Comparison of ENCODE assay signal across 9 mouse cellular contexts in the genomic region with DNA sequence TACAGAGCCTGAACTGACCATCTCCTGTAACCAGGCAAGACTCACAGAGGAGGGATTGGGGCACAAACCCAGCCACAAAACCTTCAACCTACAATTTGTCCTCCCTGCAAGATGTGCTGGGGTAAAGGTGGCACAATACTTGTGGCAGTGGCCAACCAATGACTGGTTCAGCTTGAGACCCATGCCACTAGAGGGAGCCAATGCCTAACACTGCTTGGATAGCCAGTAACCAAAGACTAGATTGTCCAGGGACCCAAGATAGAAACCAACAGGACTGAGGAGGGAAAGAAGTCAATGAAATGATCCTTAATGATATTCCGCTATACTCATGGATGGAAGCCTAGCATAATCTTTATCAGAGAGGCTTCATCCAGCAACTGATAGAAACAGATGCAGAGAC. TPM values are rescaled to one million over a fixed set of nuclear protein-coding genes. Genes with fewer than 3 reads are reported as not detected.
DNase-seq lines count a peak whose midpoint lies in the region; ATAC-seq and TF ChIP-seq lines count a peak whose summit lies in the region.
"Had no signal": no experiment of that assay in that cellular context is flagged by ENCODE, and none has a peak within 500 bp of the region (broad histone marks: within the 10 kb centered on the region; RNA-seq: fewer than 3 reads in every experiment).

No protein-coding gene starts in this region.

- H3K9ac ChIP-seq in ES-Bruce4 (ENCODE audit: low read depth, poor library complexity, severe bottlenecking): no peak overlapping the region
- H3K9ac ChIP-seq in lung, embryonic 15.5 days: no peak overlapping the region
- H3K9ac ChIP-seq: heart, embryonic 13.5 days had no signal

- H3K27ac ChIP-seq in ES-Bruce4 (ENCODE audit: insufficient read depth, low read length): no peak overlapping the region
- no peak overlapping the region for H3K27ac ChIP-seq in lung, embryonic 15.5 days
- H3K27ac ChIP-seq: heart, embryonic 13.5 days had no signal

- H3K27me3 ChIP-seq in ES-Bruce4 (ENCODE audit: control insufficient read depth, insufficient read depth, low read length, poor library complexity, severe bottlenecking): no peaks in the 10 kb centered on the region
- H3K27me3 ChIP-seq in lung, embryonic 15.5 days: peaks cover 26% of the 10 kb centered on the region
- H3K27me3 ChIP-seq: heart, embryonic 13.5 days had no signal

- 62% methylated on average over 1 of the region's 1 CpGs for whole genome bisulfite sequencing in large intestine, adult 2 months
- 56% methylated on average over 1 of the region's 1 CpGs for WGBS in lung, embryonic 15.5 days

- TF ChIP-seq CTCF in ES-Bruce4 (IDR thresholded peaks at IDR 0.05; ENCODE audit: low read depth, low read length): peak; percentile 59

- H3K4me2 ChIP-seq in lung, embryonic 15.5 days: no peak overlapping the region
- H3K4me2 ChIP-seq: heart, embryonic 13.5 days had no signal

- no peaks in the 10 kb centered on the region for H3K4me1 ChIP-seq in ES-Bruce4 (ENCODE audit: control insufficient read depth, insufficient read depth, low read length)
- H3K4me1 ChIP-seq in lung, embryonic 15.5 days: 0 out of 2 replicates have a peak, but pooled peaks cover 10% of the 10 kb centered on the region

- TF ChIP-seq EP300 in ES-Bruce4 (IDR thresholded peaks at IDR 0.05; ENCODE audit: insufficient read depth, low read depth, low read length): no peak

- TF ChIP-seq POLR2A in ES-Bruce4 (IDR thresholded peaks at IDR 0.05; ENCODE audit: insufficient read depth, low read length): no peak

- no peaks in the 10 kb centered on the region for H3K9me3 ChIP-seq in ES-Bruce4 (replicated peaks; ENCODE audit: control insufficient read depth, insufficient read depth, low read length, poor library complexity, severe bottlenecking)
- no peaks in the 10 kb centered on the region for H3K9me3 ChIP-seq in lung, embryonic 15.5 days
- H3K9me3 ChIP-seq: heart, embryonic 13.5 days had no signal

- peak; percentile 46 for DNase-seq in adrenal gland, adult 8-10 months
- DNase-seq in embryo, embryonic 9.5 days (ENCODE audit: extremely low spot score): peak; percentile 51
- peak; percentile 82 for DNase-seq in heart, adult 8-10 months (ENCODE audit: low spot score)
- peak; percentile 55 for DNase-seq in large intestine, adult 2 months (ENCODE audit: low read depth, low spot score)
- peak; percentile 53 for DNase-seq in ovary, postnatal 36 days (ENCODE audit: low spot score)
- DNase-seq in thymus, postnatal 25 days: peak; percentile 77

- no peaks in the 10 kb centered on the region for H3K36me3 ChIP-seq in ES-Bruce4 (ENCODE audit: control insufficient read depth, insufficient read depth, low read length, poor library complexity, severe bottlenecking)
- H3K36me3 ChIP-seq in lung, embryonic 15.5 days: no peaks in the 10 kb centered on the region
- H3K36me3 ChIP-seq: heart, embryonic 13.5 days had no signal

- H3K4me3 ChIP-seq in ES-Bruce4 (ENCODE audit: low read depth, low read length): no peak overlapping the region
- H3K4me3 ChIP-seq in lung, embryonic 15.5 days: no peak overlapping the region
- H3K4me3 ChIP-seq: heart, embryonic 13.5 days had no signal

- ATAC-seq in lung, embryonic 15.5 days (ENCODE audit: borderline replicate concordance, extremely low read depth, low FRiP score, low TSS enrichment): peak; percentile 62; the same call in 1 of the 2 replicates

RNA-seq across cellular contexts. Expression of a gene that starts 3.3 kb away (rescaled TPM):
- 0.66 TPM in 1 of 2 replicates, not detected in the other for polyA plus RNA-seq in ES-Bruce4 (2011; ENCODE audit: insufficient read depth, insufficient read length, low read depth, missing spikeins)
- 1 to 10 TPM; 3.1 to 5.2 (median 4.3) TPM for total RNA-seq in adrenal gland, adult 8-10 months (2022)
- 1 to 10 TPM; 6.6 to 8.4 (median 7.6) TPM for total RNA-seq in heart, adult 8-10 months (2022)
- polyA plus RNA-seq in large intestine, adult 2 months (2012; rRNA removed): 1.8 and 3.1 TPM in 2 replicates
- 0.19 and 0.22 TPM in 2 replicates for polyA plus RNA-seq in lung, embryonic 15.5 days (2015; fragmentation: Nextera tagmentation; extraction: Ambion mirVana)

RNA-seq across cellular contexts. Expression of a gene that starts 39.7 kb away (rescaled TPM):
- 8.7 and 10.6 TPM in 2 replicates for polyA plus RNA-seq in ES-Bruce4 (2011; ENCODE audit: insufficient read depth, insufficient read length, low read depth, missing spikeins)
- total RNA-seq in adrenal gland, adult 8-10 months (2022): 10 to 100 TPM; 16.1 to 23.3 (median 17.2) TPM
- total RNA-seq in heart, adult 8-10 months (2022): 1 to 10 TPM; 6.2 to 8.1 (median 7.3) TPM
- polyA plus RNA-seq in large intestine, adult 2 months (2012; rRNA removed): 1.3 and 3.7 TPM in 2 replicates
- 5.1 and 6.8 TPM in 2 replicates for polyA plus RNA-seq in lung, embryonic 15.5 days (2015; fragmentation: Nextera tagmentation; extraction: Ambion mirVana)
